Mouse (Mus musculus): ENCODE data around the gene L3mbtl1. TPM values are rescaled to one million over a fixed set of nuclear protein-coding genes. Genes with fewer than 3 reads are reported as not detected.
"Not testable (repeated sequence)": the region's sequence is repeated elsewhere in the genome, so short reads cannot be mapped to it uniquely, and the experiment has no call there.

Gene L3mbtl1
- 0.02 and 0.24 TPM in 2 replicates for polyA plus RNA-seq (2015; fragmentation: Nextera tagmentation; extraction: Ambion mirVana)

GRCm38 (mm10) chr2:162943148-162943846, at the start of gene L3mbtl1:
L3mbtl1 (plus strand) TSS chr2:162943472.
- Histone ChIP-seq H3K27me3 (ENCODE audit: control insufficient read depth, insufficient read depth, low read length) (no peaks in the 10 kb centered on the region), H3K4me3 (ENCODE audit: low read depth, low read length) (peak within 1 kb of the TSS; percentile 52), H3K9ac (ENCODE audit: low read length) (peak within 1 kb of the TSS; percentile 62), H3K9me3 (ENCODE audit: control insufficient read depth, low read length) (no peaks in the 10 kb centered on the region), H3K27ac (replicated peaks) (no peak within 1 kb of the TSS), H3K4me2 (replicated peaks; ENCODE audit: low read depth) (peak within 1 kb of the TSS; percentile 99), H3K4me1 (replicated peaks; ENCODE audit: control insufficient read depth, insufficient read depth) (peaks cover 6% of the 10 kb centered on the region; the same call in 1 of the 2 replicates), H3K36me3 (ENCODE audit: control insufficient read depth, insufficient read depth, low read length) (peaks cover 8% of the 10 kb centered on the region; the same call in 1 of the 2 replicates)
- 0 out of 2 replicates have a peak, but pooled peaks have one; percentile 33 for ATAC-seq (ENCODE audit: low FRiP score, low TSS enrichment)
- DNase-seq (ENCODE audit: low spot score), result peak; percentile 40
- TF ChIP-seq CTCF (IDR thresholded peaks at IDR 0.05; ENCODE audit: low read depth) (no peak), EP300 (optimal IDR thresholded peaks at IDR 0.05) (no peak)
- WGBS, result under 1% methylated on average over 38 of the region's 40 CpGs

- H3K9ac ChIP-seq (ENCODE audit: low read length); H3K4me3 ChIP-seq (ENCODE audit: low read depth, low read length); H3K4me2 ChIP-seq (replicated peaks; ENCODE audit: low read depth); H3K4me1 ChIP-seq (replicated peaks; ENCODE audit: control insufficient read depth, insufficient read depth); H3K9me3 ChIP-seq (ENCODE audit: control insufficient read depth, low read length); H3K27me3 ChIP-seq (ENCODE audit: control insufficient read depth, insufficient read depth, low read length); H3K36me3 ChIP-seq (ENCODE audit: control insufficient read depth, insufficient read depth, low read length); H3K27ac ChIP-seq (replicated peaks); DNase-seq (ENCODE audit: low spot score): not testable (repeated sequence)
- ATAC-seq (ENCODE audit: low FRiP score, low TSS enrichment), result peak; percentile 66; the same call in 1 of the 2 replicates
- WGBS, result 92% methylated on average over 19 of the region's 20 CpGs
Observed at GRCm38 (mm10) chr2:162899256-162899655, 44.0 kb upstream of the L3mbtl1 start.

GRCm38 (mm10) chr2:162899880-162900589, 43.2 kb upstream of the L3mbtl1 start:
- H3K4me1 ChIP-seq (replicated peaks; ENCODE audit: control insufficient read depth, insufficient read depth), result no peaks in the 10 kb centered on the region; the same call in 1 of the 2 replicates
- peak; percentile 53 for DNase-seq (ENCODE audit: low spot score)
- H3K9me3 ChIP-seq (ENCODE audit: control insufficient read depth, low read length), result no peaks in the 10 kb centered on the region
- H3K27ac ChIP-seq (replicated peaks), result no peak overlapping the region
- no peak overlapping the region for H3K4me2 ChIP-seq (replicated peaks; ENCODE audit: low read depth)
- WGBS, result 52% methylated on average over 12 of the region's 12 CpGs
- peak; percentile 71 for ATAC-seq (ENCODE audit: low FRiP score, low TSS enrichment)
- no peak for TF ChIP-seq EP300 (optimal IDR thresholded peaks at IDR 0.05)
- TF ChIP-seq CTCF (IDR thresholded peaks at IDR 0.05; ENCODE audit: low read depth), result no peak
- no peak overlapping the region for H3K9ac ChIP-seq (ENCODE audit: low read length)
- no peaks in the 10 kb centered on the region for H3K27me3 ChIP-seq (ENCODE audit: control insufficient read depth, insufficient read depth, low read length)
- no peaks in the 10 kb centered on the region for H3K36me3 ChIP-seq (ENCODE audit: control insufficient read depth, insufficient read depth, low read length)
- H3K4me3 ChIP-seq (ENCODE audit: low read depth, low read length), result no peak overlapping the region

- no peak for ATAC-seq (ENCODE audit: low FRiP score, low TSS enrichment)
- TF ChIP-seq EP300 (optimal IDR thresholded peaks at IDR 0.05), result no peak
- TF ChIP-seq CTCF (IDR thresholded peaks at IDR 0.05; ENCODE audit: low read depth), result no peak
- Histone ChIP-seq H3K4me1 (replicated peaks; ENCODE audit: control insufficient read depth, insufficient read depth) (no peaks in the 10 kb centered on the region; the same call in 1 of the 2 replicates), H3K4me3 (ENCODE audit: low read depth, low read length) (no peak overlapping the region), H3K9me3 (ENCODE audit: control insufficient read depth, low read length) (no peaks in the 10 kb centered on the region), H3K9ac (ENCODE audit: low read length) (no peak overlapping the region), H3K27me3 (ENCODE audit: control insufficient read depth, insufficient read depth, low read length) (no peaks in the 10 kb centered on the region), H3K27ac (replicated peaks) (no peak overlapping the region), H3K36me3 (ENCODE audit: control insufficient read depth, insufficient read depth, low read length) (no peaks in the 10 kb centered on the region), H3K4me2 (replicated peaks; ENCODE audit: low read depth) (no peak overlapping the region)
- WGBS, result 48% methylated on average over 2 of the region's 2 CpGs
- DNase-seq (ENCODE audit: low spot score), result no peak
Observed at GRCm38 (mm10) chr2:162900590-162900916, 42.7 kb upstream of the L3mbtl1 start.

GRCm38 (mm10) chr2:162905902-162906301, 37.4 kb upstream of the L3mbtl1 start:
- no peak for TF ChIP-seq CTCF (IDR thresholded peaks at IDR 0.05; ENCODE audit: low read depth)
- no peak for TF ChIP-seq EP300 (optimal IDR thresholded peaks at IDR 0.05)
- ATAC-seq (ENCODE audit: low FRiP score, low TSS enrichment) (no peak), DNase-seq (ENCODE audit: low spot score) (no peak)
- H3K4me2 ChIP-seq (replicated peaks; ENCODE audit: low read depth), result no peak overlapping the region
- H3K27ac ChIP-seq (replicated peaks), result no peak overlapping the region
- H3K4me1 ChIP-seq (replicated peaks; ENCODE audit: control insufficient read depth, insufficient read depth), result no peaks in the 10 kb centered on the region
- H3K36me3 ChIP-seq (ENCODE audit: control insufficient read depth, insufficient read depth, low read length), result no peaks in the 10 kb centered on the region
- H3K9ac ChIP-seq (ENCODE audit: low read length), result no peak overlapping the region
- H3K27me3 ChIP-seq (ENCODE audit: control insufficient read depth, insufficient read depth, low read length), result no peaks in the 10 kb centered on the region
- H3K9me3 ChIP-seq (ENCODE audit: control insufficient read depth, low read length), result no peaks in the 10 kb centered on the region
- no peak overlapping the region for H3K4me3 ChIP-seq (ENCODE audit: low read depth, low read length)
- 76% methylated on average over 4 of the region's 4 CpGs for WGBS

- no peak for ATAC-seq (ENCODE audit: low FRiP score, low TSS enrichment)
Observed at GRCm38 (mm10) chr2:162908052-162908491, 35.2 kb upstream of the L3mbtl1 start.

More at GRCm38 (mm10) chr2:162908052-162908491, 35.2 kb upstream of the L3mbtl1 start:
- peak; percentile 42 for TF ChIP-seq CTCF (IDR thresholded peaks at IDR 0.05; ENCODE audit: low read depth)
- TF ChIP-seq EP300 (optimal IDR thresholded peaks at IDR 0.05), result no peak
- H3K9ac ChIP-seq (ENCODE audit: low read length), result no peak overlapping the region
- DNase-seq (ENCODE audit: low spot score), result no peak
- H3K27me3 ChIP-seq (ENCODE audit: control insufficient read depth, insufficient read depth, low read length), result no peaks in the 10 kb centered on the region
- H3K4me1 ChIP-seq (replicated peaks; ENCODE audit: control insufficient read depth, insufficient read depth), result no peaks in the 10 kb centered on the region
- no peak overlapping the region for H3K4me3 ChIP-seq (ENCODE audit: low read depth, low read length)
- WGBS, result 52% methylated on average over 16 of the region's 16 CpGs
- H3K9me3 ChIP-seq (ENCODE audit: control insufficient read depth, low read length), result no peaks in the 10 kb centered on the region
- H3K27ac ChIP-seq (replicated peaks), result no peak overlapping the region
- H3K36me3 ChIP-seq (ENCODE audit: control insufficient read depth, insufficient read depth, low read length), result no peaks in the 10 kb centered on the region
- no peak overlapping the region for H3K4me2 ChIP-seq (replicated peaks; ENCODE audit: low read depth)
